Mouse (Mus musculus): ENCODE results near the gene Lyrm9. TPM values are rescaled to one million over a fixed set of nuclear protein-coding genes. Genes with fewer than 3 reads are reported as not detected.

The Lyrm9 gene
- polyA plus RNA-seq, 1 experiment from 2014 or later = 17.7 TPM

GRCm38 (mm10) chr11:78828386-78828785 is 2.0 kb downstream of the Lyrm9 start:
- Histone ChIP-seq H3K36me3 (ENCODE audit: control insufficient read depth, insufficient read depth, low read length) (no peaks in the 10 kb centered on the region), H3K27me3 (ENCODE audit: control insufficient read depth, insufficient read depth, low read depth, low read length) (no peaks in the 10 kb centered on the region), H3K4me3 (ENCODE audit: low read length) (no peak overlapping the region), H3K4me2 (ENCODE audit: low read depth, low read length) (no peak overlapping the region), H3K4me1 (replicated peaks; ENCODE audit: control insufficient read depth, insufficient read depth, low read length) (peaks cover 34% of the 10 kb centered on the region), H3K27ac (ENCODE audit: low read length) (no peak overlapping the region), H3K9ac (ENCODE audit: low read length) (no peak overlapping the region), H3K9me3 (ENCODE audit: control insufficient read depth, low read length) (no peaks in the 10 kb centered on the region)
- ATAC-seq (ENCODE audit: low read depth) = no peak
- WGBS = 31% methylated on average over 2 of the region's 2 CpGs

- no peaks in the 10 kb centered on the region for H3K36me3 ChIP-seq (ENCODE audit: control insufficient read depth, insufficient read depth, low read length)
- no peak overlapping the region for H3K27ac ChIP-seq (ENCODE audit: low read length)
- H3K9ac ChIP-seq (ENCODE audit: low read length) = no peak overlapping the region
- no peak overlapping the region for H3K4me2 ChIP-seq (ENCODE audit: low read depth, low read length)
- ATAC-seq (ENCODE audit: low read depth) = no peak
- WGBS = 14% methylated on average over 6 of the region's 6 CpGs
- no peaks in the 10 kb centered on the region for H3K9me3 ChIP-seq (ENCODE audit: control insufficient read depth, low read length)
- H3K27me3 ChIP-seq (ENCODE audit: control insufficient read depth, insufficient read depth, low read depth, low read length) = no peaks in the 10 kb centered on the region
- H3K4me3 ChIP-seq (ENCODE audit: low read length) = no peak overlapping the region
- H3K4me1 ChIP-seq (replicated peaks; ENCODE audit: control insufficient read depth, insufficient read depth, low read length) = peaks cover 34% of the 10 kb centered on the region
Observed at GRCm38 (mm10) chr11:78829373-78829772, 3.0 kb downstream of the Lyrm9 start.

GRCm38 (mm10) chr11:78830180-78830579 is 3.8 kb downstream of the Lyrm9 start:
- H3K4me1 ChIP-seq (replicated peaks; ENCODE audit: control insufficient read depth, insufficient read depth, low read length) = peaks cover 34% of the 10 kb centered on the region
- 38% methylated on average over 8 of the region's 8 CpGs for WGBS
- H3K4me3 ChIP-seq (ENCODE audit: low read length) = no peak overlapping the region
- H3K9ac ChIP-seq (ENCODE audit: low read length) = no peak overlapping the region
- H3K9me3 ChIP-seq (ENCODE audit: control insufficient read depth, low read length) = no peaks in the 10 kb centered on the region
- no peaks in the 10 kb centered on the region for H3K27me3 ChIP-seq (ENCODE audit: control insufficient read depth, insufficient read depth, low read depth, low read length)
- ATAC-seq (ENCODE audit: low read depth) = no peak
- no peak overlapping the region for H3K4me2 ChIP-seq (ENCODE audit: low read depth, low read length)
- H3K36me3 ChIP-seq (ENCODE audit: control insufficient read depth, insufficient read depth, low read length) = no peaks in the 10 kb centered on the region
- no peak overlapping the region for H3K27ac ChIP-seq (ENCODE audit: low read length)

GRCm38 (mm10) chr11:78831716-78832115 is 5.3 kb downstream of the Lyrm9 start:
- Histone ChIP-seq H3K4me1 (replicated peaks; ENCODE audit: control insufficient read depth, insufficient read depth, low read length) (peaks cover 31% of the 10 kb centered on the region), H3K36me3 (ENCODE audit: control insufficient read depth, insufficient read depth, low read length) (no peaks in the 10 kb centered on the region), H3K9me3 (ENCODE audit: control insufficient read depth, low read length) (no peaks in the 10 kb centered on the region), H3K27me3 (ENCODE audit: control insufficient read depth, insufficient read depth, low read depth, low read length) (no peaks in the 10 kb centered on the region), H3K27ac (ENCODE audit: low read length) (no peak overlapping the region), H3K9ac (ENCODE audit: low read length) (no peak overlapping the region), H3K4me3 (ENCODE audit: low read length) (no peak overlapping the region), H3K4me2 (ENCODE audit: low read depth, low read length) (no peak overlapping the region)
- WGBS = 42% methylated on average over 4 of the region's 4 CpGs
- no peak for ATAC-seq (ENCODE audit: low read depth)

- WGBS = 83% methylated on average over 10 of the region's 10 CpGs
- H3K27ac ChIP-seq (ENCODE audit: low read length) = peak overlapping the region; percentile 25; the same call in 1 of the 2 replicates
Observed at GRCm38 (mm10) chr11:78832117-78832726, 5.8 kb downstream of the Lyrm9 start.

GRCm38 (mm10) chr11:78832816-78833314 is 6.5 kb downstream of the Lyrm9 start:
- peak overlapping the region; percentile 25; the same call in 1 of the 2 replicates for H3K27ac ChIP-seq (ENCODE audit: low read length)
- H3K4me1 ChIP-seq (replicated peaks; ENCODE audit: control insufficient read depth, insufficient read depth, low read length) = peaks cover 23% of the 10 kb centered on the region
- H3K36me3 ChIP-seq (ENCODE audit: control insufficient read depth, insufficient read depth, low read length) = no peaks in the 10 kb centered on the region
- no peak overlapping the region for H3K9ac ChIP-seq (ENCODE audit: low read length)
- no peak overlapping the region for H3K4me3 ChIP-seq (ENCODE audit: low read length)
- H3K27me3 ChIP-seq (ENCODE audit: control insufficient read depth, insufficient read depth, low read depth, low read length) = no peaks in the 10 kb centered on the region
- H3K9me3 ChIP-seq (ENCODE audit: control insufficient read depth, low read length) = no peaks in the 10 kb centered on the region
- WGBS = 37% methylated on average over 13 of the region's 13 CpGs
- ATAC-seq (ENCODE audit: low read depth) = peak; percentile 82
- no peak overlapping the region for H3K4me2 ChIP-seq (ENCODE audit: low read depth, low read length)

More at GRCm38 (mm10) chr11:78832117-78832726, 5.8 kb downstream of the Lyrm9 start:
- Histone ChIP-seq H3K9ac (ENCODE audit: low read length) (no peak overlapping the region), H3K27me3 (ENCODE audit: control insufficient read depth, insufficient read depth, low read depth, low read length) (no peaks in the 10 kb centered on the region), H3K4me2 (ENCODE audit: low read depth, low read length) (no peak overlapping the region), H3K9me3 (ENCODE audit: control insufficient read depth, low read length) (no peaks in the 10 kb centered on the region), H3K36me3 (ENCODE audit: control insufficient read depth, insufficient read depth, low read length) (no peaks in the 10 kb centered on the region), H3K4me1 (replicated peaks; ENCODE audit: control insufficient read depth, insufficient read depth, low read length) (peaks cover 27% of the 10 kb centered on the region), H3K4me3 (ENCODE audit: low read length) (no peak overlapping the region)
- no peak for ATAC-seq (ENCODE audit: low read depth)

GRCm38 (mm10) chr11:78836486-78836885 is 10.1 kb downstream of the Lyrm9 start:
- no peaks in the 10 kb centered on the region for H3K9me3 ChIP-seq (ENCODE audit: control insufficient read depth, low read length)
- H3K9ac ChIP-seq (ENCODE audit: low read length) = no peak overlapping the region
- H3K4me2 ChIP-seq (ENCODE audit: low read depth, low read length) = no peak overlapping the region
- 86% methylated on average over 4 of the region's 4 CpGs for WGBS
- no peak for ATAC-seq (ENCODE audit: low read depth)
- no peak overlapping the region for H3K27ac ChIP-seq (ENCODE audit: low read length)
- peaks cover 14% of the 10 kb centered on the region for H3K4me1 ChIP-seq (replicated peaks; ENCODE audit: control insufficient read depth, insufficient read depth, low read length)
- H3K36me3 ChIP-seq (ENCODE audit: control insufficient read depth, insufficient read depth, low read length) = no peaks in the 10 kb centered on the region
- no peaks in the 10 kb centered on the region for H3K27me3 ChIP-seq (ENCODE audit: control insufficient read depth, insufficient read depth, low read depth, low read length)
- H3K4me3 ChIP-seq (ENCODE audit: low read length) = no peak overlapping the region

GRCm38 (mm10) chr11:78837989-78838388 is 11.6 kb downstream of the Lyrm9 start:
- Histone ChIP-seq H3K4me2 (ENCODE audit: low read depth, low read length) (no peak overlapping the region), H3K4me1 (replicated peaks; ENCODE audit: control insufficient read depth, insufficient read depth, low read length) (peaks cover 4% of the 10 kb centered on the region), H3K4me3 (ENCODE audit: low read length) (no peak overlapping the region), H3K9ac (ENCODE audit: low read length) (no peak overlapping the region), H3K27ac (ENCODE audit: low read length) (no peak overlapping the region), H3K9me3 (ENCODE audit: control insufficient read depth, low read length) (no peaks in the 10 kb centered on the region), H3K36me3 (ENCODE audit: control insufficient read depth, insufficient read depth, low read length) (no peaks in the 10 kb centered on the region), H3K27me3 (ENCODE audit: control insufficient read depth, insufficient read depth, low read depth, low read length) (no peaks in the 10 kb centered on the region)
- ATAC-seq (ENCODE audit: low read depth) = no peak
- 11% methylated on average over 11 of the region's 11 CpGs for WGBS

GRCm38 (mm10) chr11:78839491-78839890 is 13.1 kb downstream of the Lyrm9 start:
- Histone ChIP-seq H3K27me3 (ENCODE audit: control insufficient read depth, insufficient read depth, low read depth, low read length) (no peaks in the 10 kb centered on the region), H3K4me1 (replicated peaks; ENCODE audit: control insufficient read depth, insufficient read depth, low read length) (no peaks in the 10 kb centered on the region), H3K9ac (ENCODE audit: low read length) (no peak overlapping the region), H3K4me3 (ENCODE audit: low read length) (no peak overlapping the region), H3K27ac (ENCODE audit: low read length) (no peak overlapping the region), H3K36me3 (ENCODE audit: control insufficient read depth, insufficient read depth, low read length) (no peaks in the 10 kb centered on the region), H3K4me2 (ENCODE audit: low read depth, low read length) (no peak overlapping the region), H3K9me3 (ENCODE audit: control insufficient read depth, low read length) (no peaks in the 10 kb centered on the region)
- ATAC-seq (ENCODE audit: low read depth) = no peak
- 60% methylated on average over 14 of the region's 14 CpGs for WGBS

All from lung, embryonic 16.5 days (tissue).